Mouse (Mus musculus) heart, embryonic 11.5 days (tissue): ENCODE data around the gene Gm3336. TPM values are rescaled to one million over a fixed set of nuclear protein-coding genes. Genes with fewer than 3 reads are reported as not detected.

ENCODE experiments used
- ATAC-seq: fragments of 200-750 bp; cut with Nextera tagmentation; replicated peaks from 2 replicates; pipeline ENCODE4 v1.8.0; 2017; ENCODE audit warnings: moderate library complexity; ENCODE audit not compliant: insufficient number of reproducible peaks, low FRiP score, low TSS enrichment
- H3K27ac ChIP-seq: fragments of 300-500 bp; sonication (generic); 2 replicates; pipeline ENCODE4 v1.5.1; 2014; ENCODE audit warnings: mild to moderate bottlenecking, low read depth, low read length
- H3K27me3 ChIP-seq: fragments of 300-500 bp; sonication (generic); 2 replicates; pipeline ENCODE4 v1.6.1; 2014; ENCODE audit warnings: mild to moderate bottlenecking, low read length, mixed read lengths; ENCODE audit not compliant: control insufficient read depth, insufficient read depth
- H3K36me3 ChIP-seq: fragments of 300-500 bp; sonication (generic); 2 replicates; pipeline ENCODE4 v1.6.1; 2014; ENCODE audit warnings: mild to moderate bottlenecking, low read length, moderate library complexity, mixed read lengths; ENCODE audit not compliant: control insufficient read depth, insufficient read depth
- H3K4me1 ChIP-seq: fragments of 300-500 bp; sonication (generic); 2 replicates; pipeline ENCODE4 v1.6.1; 2014; ENCODE audit warnings: low read length; ENCODE audit not compliant: control insufficient read depth, insufficient read depth
- H3K4me2 ChIP-seq: fragments of 300-500 bp; sonication (generic); 2 replicates; pipeline ENCODE4 v1.6.1; 2014; ENCODE audit warnings: mild to moderate bottlenecking, moderate library complexity
- H3K4me3 ChIP-seq: fragments of 300-500 bp; sonication (generic); 2 replicates; pipeline ENCODE4 v1.5.1; 2014; ENCODE audit warnings: low read depth, low read length
- H3K9ac ChIP-seq: fragments of 300-500 bp; sonication (generic); 2 replicates; pipeline ENCODE4 v1.6.1; 2014; ENCODE audit warnings: mild to moderate bottlenecking, low read depth, low read length, moderate library complexity
- H3K9me3 ChIP-seq: fragments of 300-500 bp; sonication (generic); replicated peaks from 2 replicates; pipeline ENCODE4 v1.6.1; 2016; ENCODE audit warnings: low read length; ENCODE audit not compliant: control insufficient read depth
- WGBS: fragments of 180-500 bp; shearing (Covaris S2); extraction: QIAGEN DNeasy Blood & Tissue Kit; methylation state at CpG from one replicate; pipeline ENCODE4 v1.1.7; 2014; ENCODE audit not compliant: insufficient replicate concordance; 5-methylcytosine and 5-hydroxymethylcytosine counted together
- polyA plus RNA-seq: library from polyadenylated mRNA; unstranded; fragments of >200 nt; fragmentation: Nextera tagmentation; extraction: Ambion mirVana; gene quantifications from 2 replicates; pipeline ENCODE4 v1.2.1, GENCODE M21; 2014

Gene Gm3336
- not detected in 2 replicates for polyA plus RNA-seq

GRCm38 (mm10) chr8:70718297-70718696 lies at the start of gene Gm3336:
Gm3336 (plus strand) TSS chr8:70718543.
- 4% methylated on average over 19 of the region's 19 CpGs for WGBS
- H3K4me3 ChIP-seq = no peak within 1 kb of the TSS
- peaks cover 20% of the 10 kb centered on the region for H3K27me3 ChIP-seq
- H3K4me2 ChIP-seq = no peak within 1 kb of the TSS
- H3K9ac ChIP-seq = no peak within 1 kb of the TSS
- no peaks in the 10 kb centered on the region for H3K4me1 ChIP-seq
- ATAC-seq = no peak
- H3K27ac ChIP-seq = no peak within 1 kb of the TSS
- no peaks in the 10 kb centered on the region for H3K36me3 ChIP-seq
- H3K9me3 ChIP-seq = no peaks in the 10 kb centered on the region

GRCm38 (mm10) chr8:70671615-70672324 lies 46.6 kb upstream of the Gm3336 start:
- Histone ChIP-seq H3K27me3 (no peaks in the 10 kb centered on the region), H3K27ac (no peak overlapping the region)

GRCm38 (mm10) chr8:70672325-70673078 lies 45.8 kb upstream of the Gm3336 start:
- WGBS = 40% methylated on average over 19 of the region's 19 CpGs
- H3K4me3 ChIP-seq = peak overlapping the region; percentile 74
- H3K27me3 ChIP-seq = no peaks in the 10 kb centered on the region
- H3K9me3 ChIP-seq = no peaks in the 10 kb centered on the region
- H3K4me1 ChIP-seq = peaks cover 17% of the 10 kb centered on the region
- no peaks in the 10 kb centered on the region; the same call in 1 of the 2 replicates for H3K36me3 ChIP-seq
- H3K4me2 ChIP-seq = peak overlapping the region; percentile 79
- H3K27ac ChIP-seq = peak overlapping the region; percentile 75
- no peak; the same call in 1 of the 2 replicates for ATAC-seq
- peak overlapping the region; percentile 76 for H3K9ac ChIP-seq

More at GRCm38 (mm10) chr8:70671615-70672324, 46.6 kb upstream of the Gm3336 start:
- Histone ChIP-seq H3K4me2 (no peak overlapping the region), H3K9me3 (no peaks in the 10 kb centered on the region), H3K36me3 (no peaks in the 10 kb centered on the region; the same call in 1 of the 2 replicates), H3K4me3 (no peak overlapping the region), H3K9ac (peak overlapping the region; percentile 76; the same call in 1 of the 2 replicates), H3K4me1 (peaks cover 17% of the 10 kb centered on the region)
- WGBS = 64% methylated on average over 10 of the region's 10 CpGs
- no peak for ATAC-seq

GRCm38 (mm10) chr8:70673079-70673856 lies 45.1 kb upstream of the Gm3336 start, which contains the start of gene Lsm4:
Lsm4 (plus strand) TSS chr8:70673248.
- ATAC-seq = peak; percentile 93
- Histone ChIP-seq H3K9me3 (no peaks in the 10 kb centered on the region), H3K4me3 (peak within 1 kb of the TSS; percentile 74), H3K36me3 (peaks cover 2% of the 10 kb centered on the region; the same call in 1 of the 2 replicates), H3K27ac (peak within 1 kb of the TSS; percentile 96), H3K4me1 (peaks cover 17% of the 10 kb centered on the region), H3K9ac (peak within 1 kb of the TSS; percentile 84), H3K4me2 (peak within 1 kb of the TSS; percentile 79), H3K27me3 (no peaks in the 10 kb centered on the region)
- WGBS = under 1% methylated on average over 60 of the region's 60 CpGs

- no peak for ATAC-seq
- peak overlapping the region; percentile 96 for H3K27ac ChIP-seq
- H3K4me1 ChIP-seq = peaks cover 17% of the 10 kb centered on the region
- peak overlapping the region; percentile 74 for H3K4me3 ChIP-seq
- H3K9ac ChIP-seq = peak overlapping the region; percentile 84
- H3K27me3 ChIP-seq = no peaks in the 10 kb centered on the region
- WGBS = 79% methylated on average over 3 of the region's 3 CpGs
- peak overlapping the region; percentile 79 for H3K4me2 ChIP-seq
- peaks cover 8% of the 10 kb centered on the region for H3K36me3 ChIP-seq
- no peaks in the 10 kb centered on the region for H3K9me3 ChIP-seq
Observed at GRCm38 (mm10) chr8:70674109-70674508, 44.2 kb upstream of the Gm3336 start.

- Histone ChIP-seq H3K9me3 (no peaks in the 10 kb centered on the region), H3K27me3 (no peaks in the 10 kb centered on the region), H3K4me2 (peak overlapping the region; percentile 79), H3K9ac (peak overlapping the region; percentile 84; the same call in 1 of the 2 replicates), H3K36me3 (peaks cover 12% of the 10 kb centered on the region), H3K27ac (peak overlapping the region; percentile 41; the same call in 1 of the 2 replicates), H3K4me1 (peaks cover 17% of the 10 kb centered on the region), H3K4me3 (no peak overlapping the region; the same call in 1 of the 2 replicates)
- no peak for ATAC-seq
- 79% methylated on average over 4 of the region's 4 CpGs for WGBS
Observed at GRCm38 (mm10) chr8:70674716-70675115, 43.6 kb upstream of the Gm3336 start.

- no peak overlapping the region for H3K9ac ChIP-seq
- peaks cover 12% of the 10 kb centered on the region for H3K36me3 ChIP-seq
- WGBS = 64% methylated on average over 1 of the region's 1 CpGs
- no peaks in the 10 kb centered on the region for H3K9me3 ChIP-seq
- no peaks in the 10 kb centered on the region for H3K27me3 ChIP-seq
- no peak overlapping the region for H3K4me2 ChIP-seq
- peaks cover 17% of the 10 kb centered on the region for H3K4me1 ChIP-seq
- ATAC-seq = no peak
- H3K4me3 ChIP-seq = no peak overlapping the region
- H3K27ac ChIP-seq = no peak overlapping the region
Observed at GRCm38 (mm10) chr8:70675336-70675735, 43.0 kb upstream of the Gm3336 start.

- Histone ChIP-seq H3K27ac (no peak overlapping the region), H3K4me3 (no peak overlapping the region), H3K9ac (no peak overlapping the region), H3K36me3 (peaks cover 12% of the 10 kb centered on the region), H3K27me3 (no peaks in the 10 kb centered on the region), H3K4me1 (peaks cover 26% of the 10 kb centered on the region), H3K4me2 (no peak overlapping the region), H3K9me3 (no peaks in the 10 kb centered on the region)
- WGBS = 90% methylated on average over 15 of the region's 15 CpGs
- ATAC-seq = no peak
Observed at GRCm38 (mm10) chr8:70677451-70678080, 40.8 kb upstream of the Gm3336 start.
